Mouse (Mus musculus) olfactory bulb, adult 2 months (tissue): Measurements from ENCODE around the gene Shroom4.

Experiments
- CTCF ChIP-seq: fragments of 200-500 bp; IDR thresholded peaks from 2 replicates; pipeline ENCODE4 v1.5.1; 2012; ENCODE audit warnings: low read depth, mild to moderate bottlenecking, low read length, moderate library complexity; ENCODE audit not compliant: insufficient read depth
- POLR2A ChIP-seq: fragments of 200-500 bp; IDR thresholded peaks from 2 replicates; pipeline ENCODE4 v1.6.1; 2012; ENCODE audit warnings: mild to moderate bottlenecking, low read depth, low read length, moderate library complexity; ENCODE audit not compliant: insufficient read depth

DNA sequence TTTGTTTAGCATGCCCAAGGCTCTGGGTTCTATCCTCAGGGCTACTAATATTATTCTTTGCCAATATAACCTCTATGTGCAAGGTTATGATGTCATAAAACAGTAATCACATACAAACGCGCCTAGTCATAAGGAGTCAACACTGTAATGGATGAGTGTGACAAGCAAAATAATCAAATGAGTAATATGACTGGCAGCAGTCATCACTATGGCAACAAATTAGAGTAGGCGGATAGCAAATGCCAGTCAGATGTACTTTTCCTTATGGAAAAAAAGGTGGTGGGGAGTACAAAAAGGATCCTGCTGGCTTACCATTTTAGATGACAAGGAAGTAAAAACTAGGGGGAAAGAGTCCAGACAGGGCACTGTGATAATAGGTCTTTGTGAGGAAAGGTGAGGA, 28.9 kb upstream of the Shroom4 start:
- no peak for TF ChIP-seq CTCF
- TF ChIP-seq POLR2A, result no peak
